Mouse (Mus musculus): Measurements from ENCODE around the gene Asphd1.

Asphd1 gene

DNA sequence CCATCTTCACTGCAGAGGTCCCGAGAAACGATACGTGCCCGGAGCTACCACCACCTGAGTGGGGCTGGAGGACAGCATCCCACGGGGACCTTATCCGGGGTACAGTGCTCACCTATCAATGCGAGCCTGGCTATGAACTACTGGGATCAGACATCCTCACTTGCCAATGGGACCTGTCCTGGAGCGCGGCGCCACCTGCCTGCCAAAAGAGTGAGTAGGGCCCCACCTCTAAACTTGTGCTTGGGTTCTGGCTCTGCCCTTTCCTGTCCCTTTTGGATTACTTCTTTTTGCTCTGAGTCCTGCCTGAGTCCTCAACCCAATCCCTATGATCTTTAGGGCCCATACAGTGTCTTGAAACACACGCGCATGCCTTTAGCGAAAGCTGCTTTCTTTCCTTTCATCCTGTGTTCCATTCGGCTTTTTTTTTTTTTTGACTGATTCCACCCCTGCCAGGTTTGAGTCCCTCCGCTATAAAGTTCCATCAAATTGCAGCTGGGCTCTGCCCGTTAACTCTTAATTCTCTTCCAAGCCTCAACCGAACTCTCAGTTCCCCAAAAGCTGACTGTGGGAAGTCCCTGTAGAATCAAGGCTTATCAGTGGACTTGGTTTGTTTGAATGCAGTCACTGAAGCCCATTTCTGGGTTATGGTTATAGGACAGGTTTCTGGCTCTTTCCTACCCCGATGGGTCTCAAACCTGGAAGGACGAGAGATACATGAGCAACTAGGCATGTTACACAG lies 14.3 kb upstream of the Asphd1 start:
- TF ChIP-seq GATA4 (IDR thresholded peaks at IDR 0.05; ENCODE audit: insufficient replicate concordance, low read length): no peak

DNA sequence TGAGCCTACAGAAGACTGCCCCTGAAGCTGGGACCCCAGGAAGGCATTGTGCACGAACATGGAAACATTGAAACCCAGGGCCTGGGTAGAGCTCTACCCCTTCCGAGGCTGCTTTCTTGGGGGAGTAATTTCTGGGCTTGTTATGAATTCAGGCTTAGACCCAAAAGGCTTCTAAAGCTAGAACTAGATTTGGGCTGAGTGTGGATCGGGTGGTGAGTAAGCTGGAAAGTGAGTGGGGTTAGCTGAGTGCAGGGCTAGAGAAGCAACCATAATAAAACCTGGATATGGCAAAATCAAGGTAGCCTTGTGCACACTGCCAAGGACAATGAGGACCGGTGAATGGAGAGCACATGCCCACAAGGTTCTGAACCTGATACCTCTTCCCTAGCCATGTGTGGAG lies 12.6 kb upstream of the Asphd1 start:
- no peak for TF ChIP-seq GATA4 (IDR thresholded peaks at IDR 0.05; ENCODE audit: insufficient replicate concordance, low read length)

DNA sequence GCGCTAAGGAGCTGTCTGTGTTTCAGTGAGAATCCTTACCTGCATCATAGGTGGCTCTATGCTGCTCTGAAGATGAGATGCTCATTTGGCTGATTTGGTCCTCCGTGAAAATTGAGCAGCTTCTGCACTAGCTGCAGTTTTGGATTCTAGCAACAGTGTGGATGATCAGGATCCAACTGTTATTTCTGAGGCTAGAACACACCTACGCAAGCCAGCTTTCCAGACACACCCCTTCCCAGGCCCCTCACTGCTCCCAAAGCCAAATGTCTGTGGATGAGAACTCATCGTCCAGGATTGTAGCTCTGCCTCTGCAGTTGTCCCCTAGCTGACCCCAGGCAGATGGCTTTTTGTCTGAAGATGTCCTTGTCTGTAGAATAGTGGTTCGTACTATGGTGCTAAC lies 11.7 kb upstream of the Asphd1 start:
- TF ChIP-seq GATA4 (IDR thresholded peaks at IDR 0.05; ENCODE audit: insufficient replicate concordance, low read length): no peak

DNA sequence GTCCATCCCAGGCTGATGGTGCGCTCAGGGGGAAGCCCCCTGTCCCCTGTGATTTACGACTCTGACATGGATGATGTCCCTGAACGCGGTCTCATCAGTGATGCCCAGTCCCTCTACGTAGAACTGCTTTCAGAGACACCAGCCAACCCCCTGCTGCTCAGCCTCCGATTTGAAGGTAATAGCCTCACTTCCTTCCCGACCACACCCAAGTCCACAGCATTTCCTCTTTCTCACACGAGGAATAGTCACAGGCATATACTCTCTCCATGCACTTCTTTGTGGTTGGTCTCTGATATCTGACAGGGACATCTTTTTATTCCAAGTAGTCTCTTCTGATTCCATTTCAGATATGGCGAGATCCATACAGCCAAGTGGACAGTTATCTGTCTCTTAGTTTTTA lies 10.4 kb upstream of the Asphd1 start:
- TF ChIP-seq GATA4 (IDR thresholded peaks at IDR 0.05; ENCODE audit: insufficient replicate concordance, low read length): no peak

DNA sequence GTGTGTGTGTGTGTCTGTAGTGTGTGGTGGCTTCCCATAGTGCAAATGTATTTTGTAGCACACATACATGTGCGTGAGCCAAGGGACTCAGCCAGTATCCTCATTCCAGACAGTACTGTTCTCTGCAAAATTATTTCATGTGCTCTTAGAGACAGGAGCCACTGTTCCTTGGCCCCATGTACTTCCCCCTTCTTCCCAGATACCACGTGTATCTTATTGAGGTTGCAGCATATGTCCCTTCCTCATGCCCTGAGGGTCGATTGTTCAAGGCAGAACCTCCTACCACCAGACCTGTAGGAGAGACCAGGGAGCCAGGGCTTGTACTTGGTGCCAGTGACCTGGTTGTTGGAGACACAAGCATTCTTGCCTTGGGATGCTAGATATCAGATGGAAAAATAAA lies 5.7 kb upstream of the Asphd1 start:
- no peak for TF ChIP-seq GATA4 (IDR thresholded peaks at IDR 0.05; ENCODE audit: insufficient replicate concordance, low read length)

DNA sequence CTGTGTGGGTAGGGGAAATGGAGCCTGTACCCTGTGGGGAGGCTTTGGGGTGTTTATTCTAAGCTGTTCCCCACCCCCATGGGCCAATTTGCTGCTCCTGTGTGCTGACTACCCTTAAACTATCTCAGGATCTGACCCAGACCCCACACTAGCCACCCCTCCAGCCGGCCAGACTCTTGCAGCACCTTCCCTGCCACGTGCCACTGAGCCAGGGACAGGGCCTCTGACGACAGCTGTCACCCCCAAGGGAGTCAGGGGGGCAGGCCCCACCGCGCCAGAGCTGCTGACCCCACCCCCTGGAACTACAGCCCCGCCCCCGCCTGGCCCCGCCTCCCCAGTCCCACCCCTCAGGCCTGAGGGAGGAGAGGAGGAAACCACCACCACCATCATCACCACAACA lies 3.3 kb upstream of the Asphd1 start:
- TF ChIP-seq GATA4 (IDR thresholded peaks at IDR 0.05; ENCODE audit: insufficient replicate concordance, low read length): no peak

DNA sequence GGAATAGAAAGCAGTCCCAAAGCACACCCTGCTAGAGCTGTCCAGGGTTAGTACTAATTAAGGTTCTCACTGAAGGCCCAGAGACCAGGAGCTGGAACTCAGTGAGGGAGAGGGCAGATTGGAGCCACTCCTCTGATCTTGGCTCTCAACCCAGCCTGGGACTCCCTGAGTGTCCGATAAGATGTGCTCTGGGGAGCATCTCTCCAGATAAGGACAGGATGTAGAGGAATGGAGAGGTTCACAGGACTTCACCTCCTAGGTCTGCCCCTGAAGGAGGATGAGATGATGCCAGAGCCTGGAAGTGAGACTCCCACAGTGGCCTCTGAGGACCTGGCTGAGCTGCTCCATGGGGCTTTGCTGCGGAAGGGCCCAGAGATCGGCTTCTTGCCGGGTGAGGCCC lies 2.4 kb upstream of the Asphd1 start:
- no peak for TF ChIP-seq GATA4 (IDR thresholded peaks at IDR 0.05; ENCODE audit: insufficient replicate concordance, low read length)

DNA sequence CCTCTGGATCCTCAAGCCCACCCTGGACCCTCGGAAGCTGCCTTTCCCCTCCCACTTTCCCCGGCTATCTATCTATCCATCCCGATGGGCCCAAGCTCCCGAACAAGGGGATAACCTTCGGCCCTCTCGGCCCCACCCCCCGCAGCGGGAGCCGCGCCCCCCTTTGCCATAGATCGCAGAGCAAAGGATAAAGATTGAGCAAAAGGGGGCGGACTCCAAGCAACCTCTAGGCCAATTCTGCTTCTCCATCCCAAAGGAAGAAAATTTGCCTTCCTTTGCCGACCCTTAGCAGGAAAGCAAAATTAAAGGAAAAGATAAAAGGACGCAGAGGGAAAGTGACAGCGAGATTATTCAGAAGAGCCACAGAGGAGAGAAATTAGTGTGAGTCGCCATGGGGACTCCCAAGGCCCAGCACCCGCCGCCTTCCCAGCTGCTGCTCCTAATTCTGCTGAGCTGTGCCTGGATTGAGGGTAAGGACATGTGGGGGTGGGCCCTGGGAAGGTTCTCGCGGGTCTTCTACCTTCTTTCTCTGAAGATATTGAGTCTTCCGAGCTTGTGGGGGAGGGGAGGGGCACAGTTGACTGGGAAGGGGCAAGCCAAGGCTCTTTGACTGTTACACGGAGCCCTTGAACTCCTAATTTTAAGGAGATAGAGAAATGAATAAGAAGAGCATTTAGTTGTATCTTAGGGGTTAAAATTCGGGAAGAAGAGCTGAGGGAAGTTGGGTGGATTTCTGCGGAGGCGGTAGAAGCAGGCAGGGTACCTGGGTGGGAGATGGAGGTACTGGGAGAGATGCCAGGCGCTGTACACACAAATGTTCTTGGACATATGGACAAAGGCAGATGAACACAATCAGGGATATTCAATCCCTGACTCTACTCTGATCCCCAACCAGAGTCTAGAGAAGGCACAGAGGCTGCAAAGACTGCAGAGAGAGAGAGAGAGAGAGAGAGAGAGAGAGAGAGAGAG lies 1.5 kb upstream of the Asphd1 start:
- TF ChIP-seq GATA4 (IDR thresholded peaks at IDR 0.05; ENCODE audit: insufficient replicate concordance, low read length): no peak

DNA sequence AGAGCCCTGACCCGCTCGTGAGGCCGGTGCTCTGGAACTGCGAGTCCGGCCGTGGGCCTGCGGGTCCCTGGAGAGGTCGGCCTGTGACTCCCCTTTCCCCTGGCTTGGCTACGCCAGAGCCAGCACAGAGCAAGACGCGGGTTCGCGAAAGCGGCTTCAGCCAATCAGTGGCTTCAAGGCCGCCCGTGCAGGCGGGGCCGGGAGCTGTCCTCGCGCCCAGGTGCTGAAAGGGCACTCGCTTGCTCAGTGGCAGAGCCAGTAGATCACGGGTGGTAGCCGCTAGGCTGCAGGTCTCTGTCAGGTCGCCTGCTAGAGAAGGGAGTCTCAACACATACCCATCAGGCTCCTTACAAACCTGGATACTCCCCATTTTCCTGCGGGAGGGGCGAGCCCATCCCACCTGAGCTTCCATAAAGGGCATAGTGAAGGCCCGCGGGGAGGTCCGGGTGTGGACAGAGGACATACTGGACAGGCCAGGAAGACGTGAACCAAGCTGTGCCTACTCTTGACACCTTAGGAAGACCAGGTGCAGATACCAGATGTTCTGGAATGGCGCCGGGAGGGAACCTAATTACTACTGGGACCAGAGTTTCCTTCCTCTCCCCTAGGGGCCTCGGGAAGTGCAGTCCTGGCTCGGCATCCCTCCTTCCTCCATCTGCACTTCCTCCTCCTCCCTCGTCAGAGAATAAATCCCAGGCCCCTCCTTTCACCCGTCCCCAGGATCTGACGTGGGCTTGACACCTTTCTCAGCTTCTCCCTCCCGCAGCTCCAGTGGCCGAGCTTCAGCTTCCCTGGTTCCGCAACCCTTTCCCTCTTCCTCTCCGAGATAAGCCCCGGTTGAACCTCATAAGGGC lies 638 bp upstream of the Asphd1 start, which contains the start of gene Sez6l2:
Sez6l2 (plus strand) TSS at position 771 of the 854 bp plus-strand sequence.
- TF ChIP-seq GATA4 (IDR thresholded peaks at IDR 0.05; ENCODE audit: insufficient replicate concordance, low read length): peak; percentile 23; the same call in 1 of the 2 replicates

DNA sequence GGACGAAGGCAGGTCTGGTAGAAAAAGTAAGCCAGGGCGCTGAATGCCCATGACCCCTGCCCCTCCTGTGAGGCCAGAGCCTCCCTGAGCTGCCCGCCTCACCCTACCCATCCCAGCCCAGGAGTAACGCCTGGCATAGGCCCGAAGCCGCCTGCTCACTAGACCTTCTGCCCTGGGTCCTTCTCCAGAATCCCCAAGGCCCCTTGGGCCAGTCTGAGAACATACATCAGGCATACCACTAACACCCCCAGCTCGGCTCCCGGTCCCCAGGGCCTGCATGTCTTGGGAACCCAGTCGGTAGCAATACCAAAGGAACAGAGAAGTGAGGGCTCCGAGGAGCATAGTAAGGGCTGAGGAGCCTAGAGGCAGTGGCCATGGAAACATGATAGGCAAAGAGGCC lies 756 bp downstream of the Asphd1 start:
- TF ChIP-seq GATA4 (IDR thresholded peaks at IDR 0.05; ENCODE audit: insufficient replicate concordance, low read length): no peak

DNA sequence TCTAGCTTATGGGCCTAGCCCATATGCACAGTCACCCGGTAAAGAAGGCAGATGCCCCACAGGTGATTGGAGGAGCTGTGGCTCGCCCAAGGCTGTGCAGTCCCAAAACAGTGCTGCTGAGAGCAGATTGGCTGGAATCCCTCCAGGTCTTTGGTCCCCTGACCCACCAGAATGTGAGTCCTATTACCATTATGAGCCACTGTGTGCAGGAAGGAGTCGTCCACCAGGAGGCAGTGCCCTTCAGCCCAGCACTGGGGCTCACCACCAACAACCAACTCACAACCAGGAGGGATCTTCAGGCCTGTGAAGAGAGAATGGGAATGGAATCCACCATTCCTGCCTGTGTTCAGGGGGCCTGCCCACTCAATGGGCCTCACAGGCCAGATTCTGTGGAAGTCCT lies 2.9 kb downstream of the Asphd1 start:
- no peak for TF ChIP-seq GATA4 (IDR thresholded peaks at IDR 0.05; ENCODE audit: insufficient replicate concordance, low read length)

DNA sequence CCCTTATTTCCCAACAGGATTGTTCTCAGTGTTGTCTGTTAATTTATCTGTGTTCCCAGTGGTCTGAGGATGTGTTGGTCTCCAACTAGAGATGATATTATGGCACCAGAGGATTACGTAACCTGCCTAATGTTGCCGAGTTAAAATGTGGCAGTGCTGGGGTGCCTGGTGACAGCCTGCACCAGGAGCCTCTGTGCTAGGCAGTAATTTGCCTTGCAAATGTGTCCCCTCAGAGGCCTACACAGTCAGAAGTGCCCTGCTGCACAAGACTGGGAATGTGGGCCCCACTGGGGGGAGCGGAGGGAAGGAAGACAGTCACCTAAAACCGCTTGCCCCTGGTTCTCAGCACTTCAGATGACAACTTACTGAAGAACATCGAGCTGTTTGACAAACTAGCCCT lies 7.6 kb downstream of the Asphd1 start:
- no peak for TF ChIP-seq GATA4 (IDR thresholded peaks at IDR 0.05; ENCODE audit: insufficient replicate concordance, low read length)

DNA sequence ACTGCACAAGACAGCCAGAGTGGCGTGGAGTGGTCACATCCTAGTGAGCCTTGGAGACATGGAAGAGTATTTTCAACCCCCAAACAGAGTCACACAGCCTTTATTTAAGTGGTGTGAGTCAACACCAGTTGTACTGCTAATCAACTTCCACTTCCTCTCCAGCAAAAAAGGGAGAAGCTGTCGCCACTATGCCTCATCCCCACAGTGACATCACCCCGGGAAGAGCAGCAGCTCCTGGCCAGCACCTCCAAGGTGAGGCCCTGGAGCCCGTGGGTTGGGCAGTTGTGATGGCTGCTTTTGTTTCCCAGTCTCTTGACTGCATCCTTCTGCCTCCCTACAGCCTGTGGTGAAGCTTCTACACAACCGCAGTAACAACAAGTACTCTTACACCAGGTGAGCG lies 8.2 kb downstream of the Asphd1 start:
- TF ChIP-seq GATA4 (IDR thresholded peaks at IDR 0.05; ENCODE audit: insufficient replicate concordance, low read length): no peak

DNA sequence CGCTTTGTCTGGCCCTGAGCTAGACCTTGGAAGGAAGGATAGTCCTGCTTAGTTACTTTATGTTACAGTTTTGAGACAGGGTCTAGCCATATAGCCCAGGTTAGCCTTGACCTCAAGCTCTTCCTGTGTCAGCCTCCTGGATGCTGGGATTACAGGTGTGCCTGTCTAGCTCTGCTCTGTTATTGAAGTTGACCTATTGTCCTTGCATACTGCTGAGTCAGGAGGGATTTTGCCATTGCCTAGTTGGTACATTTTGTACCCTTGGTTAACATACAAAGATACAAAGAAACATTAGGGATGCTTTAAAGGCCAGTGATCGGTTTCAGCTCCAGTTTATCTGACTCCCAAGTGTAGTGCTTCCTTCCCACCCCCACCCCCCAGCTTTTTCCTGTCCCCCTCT lies 16.7 kb downstream of the Asphd1 start:
- TF ChIP-seq GATA4 (IDR thresholded peaks at IDR 0.05; ENCODE audit: insufficient replicate concordance, low read length): no peak

DNA sequence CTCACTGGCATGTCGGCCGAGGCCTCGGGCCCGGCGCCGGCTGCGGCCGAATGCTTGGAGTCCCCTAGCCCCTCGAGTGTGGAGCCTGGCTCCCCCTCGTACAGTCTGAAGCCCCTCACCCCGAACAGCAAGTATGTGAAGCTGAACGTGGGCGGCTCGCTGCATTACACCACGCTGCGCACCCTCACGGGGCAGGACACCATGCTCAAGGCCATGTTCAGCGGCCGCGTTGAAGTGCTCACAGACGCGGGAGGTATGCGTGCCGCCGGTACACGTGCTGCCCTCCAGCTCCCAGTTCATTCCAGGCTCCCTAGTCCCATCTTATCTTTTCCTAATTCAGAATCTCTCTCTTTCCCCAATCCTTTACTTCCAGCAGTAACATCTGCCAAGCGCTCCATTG lies 20.3 kb downstream of the Asphd1 start:
- TF ChIP-seq GATA4 (IDR thresholded peaks at IDR 0.05; ENCODE audit: insufficient replicate concordance, low read length): no peak
